Mouse (Mus musculus) mature B cell (primary cell): ENCODE measurements around the gene Dok5.

ENCODE experiments used
- in situ Hi-C: fragments of 300-500 bp; cut with MboI; formaldehyde crosslinking; loops from 2 replicates; pipeline ENCODE4 v1.14.3; 2019

Dok5 gene

DNA sequence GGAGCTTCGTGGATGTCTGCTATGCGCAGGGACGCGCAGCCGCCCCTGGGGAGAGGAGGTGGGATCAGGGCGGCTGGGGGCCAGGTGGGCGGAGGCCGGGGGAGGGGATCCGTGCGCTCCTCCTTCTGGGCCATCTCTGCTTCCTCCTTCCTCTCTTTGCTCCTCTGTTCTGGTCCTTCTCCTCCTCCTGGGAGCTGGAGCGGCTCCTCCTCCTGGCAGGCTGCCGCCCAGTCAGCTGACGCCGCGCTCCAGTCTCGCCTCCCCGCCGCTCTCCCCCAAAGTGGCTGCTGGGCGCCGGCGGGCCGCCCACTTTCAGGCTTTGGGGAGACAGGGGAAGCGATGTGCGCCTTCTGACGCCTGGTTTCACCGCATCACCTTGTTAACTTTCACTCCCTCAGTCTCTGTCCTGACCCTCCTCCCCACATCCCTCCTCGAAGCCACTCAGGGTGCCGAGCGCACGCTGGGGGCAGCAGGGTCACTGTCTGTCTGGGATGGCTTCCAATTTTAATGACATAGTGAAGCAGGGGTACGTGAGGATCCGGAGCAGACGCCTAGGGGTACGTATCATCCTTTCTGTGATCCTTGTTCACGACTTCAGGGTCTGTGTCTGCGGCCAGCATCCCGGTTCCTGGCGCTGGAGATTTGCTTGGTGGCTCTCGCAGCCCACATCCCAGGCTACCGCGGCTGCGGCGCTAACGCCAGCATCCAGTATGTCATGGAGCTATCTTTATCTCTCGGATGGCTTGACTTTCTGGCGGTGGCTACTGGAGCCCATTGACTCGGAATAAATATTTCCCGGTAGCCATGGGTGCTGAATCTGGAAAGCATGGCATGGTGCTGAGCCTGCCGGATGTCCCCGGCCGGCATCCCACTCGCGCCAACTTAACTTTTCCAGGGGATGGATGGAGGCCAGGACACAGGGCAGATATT is at the start of gene Dok5:
TSS of gene Dok5 (plus strand) at position 176 of the 930 bp plus-strand sequence.
- in situ Hi-C loops, result no loop called here

GRCm38 (mm10) chr2:170683385-170683784 is 48.2 kb upstream of the Dok5 start:
- in situ Hi-C loops, result no loop called here

DNA sequence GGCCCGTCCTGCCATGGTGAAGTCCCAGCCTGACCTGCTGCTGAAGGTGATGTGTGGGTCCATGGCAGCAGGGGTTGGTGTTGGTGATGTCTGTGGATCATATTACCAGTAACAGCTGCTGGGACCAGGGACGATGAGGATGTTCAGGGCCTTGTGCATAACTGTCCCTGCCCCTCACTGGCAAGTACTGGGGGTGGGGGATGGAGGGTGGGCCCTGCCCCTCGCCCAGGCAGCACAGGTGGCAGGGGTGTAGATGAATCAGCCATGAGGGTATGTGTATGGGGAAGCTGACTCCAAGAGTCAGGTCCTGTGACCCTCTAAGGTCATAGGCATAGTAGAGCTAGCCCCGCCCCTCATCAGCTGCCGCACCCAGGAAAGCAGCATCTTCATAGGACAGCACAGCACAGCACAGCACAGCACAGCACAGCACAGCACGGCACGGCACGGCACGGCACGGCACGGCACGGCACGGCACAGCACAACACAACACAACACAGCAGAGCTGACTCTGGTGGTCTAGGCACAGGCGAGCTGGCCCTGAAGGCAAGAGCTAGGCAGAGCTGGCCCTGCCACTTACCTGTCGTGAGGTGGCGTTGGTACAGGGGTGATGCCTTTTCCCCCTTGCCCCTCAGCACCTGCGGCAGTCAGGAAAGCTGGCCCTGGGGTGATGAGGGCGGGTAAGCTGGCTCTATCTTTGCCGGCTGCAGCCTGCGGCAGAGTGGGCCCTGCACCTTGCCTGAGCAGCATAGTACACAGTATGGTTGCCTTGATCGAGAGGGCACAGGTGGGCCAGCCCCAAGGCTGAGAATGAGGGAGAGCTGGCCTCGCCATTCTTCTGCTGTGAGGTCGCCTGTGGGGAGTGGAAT is 36.3 kb upstream of the Dok5 start:
- in situ Hi-C loops, result no loop called here

- in situ Hi-C loops, result no loop called here
Observed at GRCm38 (mm10) chr2:170695937-170696510, 35.6 kb upstream of the Dok5 start.

- in situ Hi-C loops, result no loop called here
Observed at GRCm38 (mm10) chr2:170700471-170700870, 31.1 kb upstream of the Dok5 start.

DNA sequence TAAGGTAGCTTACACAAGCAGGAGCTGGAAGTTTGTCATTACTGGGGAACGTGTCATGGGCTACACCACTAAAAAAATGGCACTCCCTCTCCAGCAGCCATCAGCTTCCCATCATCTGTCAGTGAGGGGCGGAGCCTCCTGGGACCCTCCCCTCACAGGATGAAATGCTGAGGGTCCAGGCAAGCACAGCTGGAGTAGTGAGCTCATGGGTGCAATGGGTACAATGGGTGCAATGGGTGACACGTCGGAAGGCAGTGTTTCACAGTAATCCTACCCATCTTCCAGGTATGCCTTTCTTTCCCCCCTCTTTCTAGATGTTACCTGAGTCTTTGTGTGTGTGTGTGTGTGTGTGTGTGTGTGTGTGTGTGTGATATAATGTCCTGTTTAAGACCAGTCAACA is 25.1 kb upstream of the Dok5 start:
- in situ Hi-C loops, result no loop called here

DNA sequence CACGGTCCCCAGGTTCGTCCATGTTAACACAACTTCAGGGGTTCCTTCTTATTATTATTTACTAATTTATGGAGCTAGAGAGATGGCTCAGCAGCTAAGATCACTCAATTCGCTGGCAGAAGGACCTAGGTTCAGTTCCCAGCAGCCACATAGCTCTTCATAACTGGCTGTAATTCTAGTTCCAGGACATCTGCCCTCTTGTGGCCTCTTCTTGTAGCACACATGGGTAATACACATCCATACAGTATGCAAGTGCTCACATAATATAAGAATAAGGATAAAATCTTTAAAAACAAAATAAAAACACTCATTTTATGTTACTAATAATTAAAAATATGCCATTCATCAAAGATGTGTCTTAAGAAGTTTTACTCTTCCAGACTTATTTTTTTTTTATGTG is 23.9 kb upstream of the Dok5 start:
- in situ Hi-C loops, result no loop called here

- in situ Hi-C loops, result no loop called here
Observed at GRCm38 (mm10) chr2:170708901-170709300, 22.7 kb upstream of the Dok5 start.

DNA sequence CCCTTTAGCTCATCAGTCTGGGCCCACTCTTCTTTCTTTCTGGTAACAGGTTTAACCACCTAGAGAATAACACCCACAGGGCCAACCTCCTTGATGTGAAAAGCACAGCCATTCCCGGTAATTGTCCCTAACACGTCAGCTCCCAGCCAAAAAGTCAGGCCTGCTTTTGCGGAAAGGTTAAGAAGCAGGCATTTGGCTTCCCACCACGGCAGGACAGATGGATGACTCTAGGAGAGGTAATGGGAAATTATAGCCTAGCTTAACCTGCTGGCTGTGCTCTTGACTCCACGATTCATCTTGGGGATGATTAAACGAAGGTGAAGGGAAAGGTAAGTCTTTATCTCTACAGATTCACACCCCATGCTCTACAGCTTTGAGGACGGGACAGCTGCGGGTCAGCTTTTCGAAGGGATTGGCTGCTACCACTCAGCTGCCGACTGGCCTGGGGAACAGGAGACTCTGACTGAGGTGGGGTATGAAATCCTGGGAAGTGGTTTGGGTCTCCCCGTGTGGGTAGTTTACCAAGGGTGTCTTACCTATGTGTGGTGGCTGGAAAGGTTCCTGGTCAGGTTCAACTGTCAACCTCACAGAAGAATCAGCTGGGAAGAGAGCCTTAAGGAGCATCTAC is 18.8 kb upstream of the Dok5 start:
- in situ Hi-C loops, result no loop called here

GRCm38 (mm10) chr2:170720386-170720785 is 11.2 kb upstream of the Dok5 start:
- in situ Hi-C loops, result no loop called here

GRCm38 (mm10) chr2:170724136-170724535 is 7.5 kb upstream of the Dok5 start:
- in situ Hi-C loops, result no loop called here

- in situ Hi-C loops, result no loop called here
Observed at GRCm38 (mm10) chr2:170724716-170725115, 6.9 kb upstream of the Dok5 start.

- in situ Hi-C loops, result no loop called here
Observed at GRCm38 (mm10) chr2:170725796-170726195, 5.8 kb upstream of the Dok5 start.

GRCm38 (mm10) chr2:170726996-170727710 is 4.5 kb upstream of the Dok5 start:
- in situ Hi-C loops, result no loop called here

DNA sequence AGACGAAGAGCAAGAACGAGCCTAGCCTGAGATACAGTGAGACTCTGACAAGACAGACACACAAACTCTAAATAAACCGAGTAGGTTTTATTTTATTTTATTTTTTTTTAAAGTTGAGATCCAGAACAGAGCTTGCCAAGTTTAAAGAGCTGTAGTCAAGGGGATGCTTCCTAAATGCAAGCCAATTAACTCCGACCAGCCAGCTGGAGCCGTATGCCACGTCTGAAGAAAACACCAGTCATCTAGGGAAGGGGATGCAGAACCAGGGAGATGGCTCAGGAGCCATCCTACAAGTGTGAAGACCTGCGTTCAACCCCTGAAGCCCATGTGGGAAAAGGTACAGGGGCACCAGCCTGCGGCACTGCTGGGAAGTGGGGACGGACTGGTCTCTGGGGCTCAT is 2.7 kb upstream of the Dok5 start:
- in situ Hi-C loops, result no loop called here

GRCm38 (mm10) chr2:170729661-170730060 is 1.9 kb upstream of the Dok5 start:
- in situ Hi-C loops, result no loop called here

GRCm38 (mm10) chr2:170730136-170730535 is 1.5 kb upstream of the Dok5 start:
- in situ Hi-C loops, result no loop called here

DNA sequence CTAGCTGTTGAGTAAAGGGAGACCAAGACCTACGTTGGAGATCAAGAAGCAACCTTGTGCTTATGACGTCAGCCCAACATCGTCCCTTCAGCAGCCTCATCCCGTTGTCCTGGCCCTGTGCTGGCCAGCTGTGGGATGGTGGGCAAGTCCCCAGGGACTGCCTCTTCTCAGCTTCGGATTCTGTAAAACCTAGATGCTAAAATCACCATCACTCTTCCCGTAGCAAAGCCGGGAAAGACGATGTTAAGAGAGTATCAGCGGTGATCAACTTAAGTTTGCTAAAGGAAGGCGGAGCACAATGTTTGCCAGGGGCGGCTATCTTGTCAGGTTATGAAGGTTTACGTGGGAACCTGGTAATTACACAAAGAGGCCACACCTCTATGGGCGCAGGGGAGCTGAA is 826 bp upstream of the Dok5 start:
- in situ Hi-C loops, result no loop called here

- in situ Hi-C loops, result no loop called here
Observed at GRCm38 (mm10) chr2:170731205-170731604, 402 bp upstream of the Dok5 start.

DNA sequence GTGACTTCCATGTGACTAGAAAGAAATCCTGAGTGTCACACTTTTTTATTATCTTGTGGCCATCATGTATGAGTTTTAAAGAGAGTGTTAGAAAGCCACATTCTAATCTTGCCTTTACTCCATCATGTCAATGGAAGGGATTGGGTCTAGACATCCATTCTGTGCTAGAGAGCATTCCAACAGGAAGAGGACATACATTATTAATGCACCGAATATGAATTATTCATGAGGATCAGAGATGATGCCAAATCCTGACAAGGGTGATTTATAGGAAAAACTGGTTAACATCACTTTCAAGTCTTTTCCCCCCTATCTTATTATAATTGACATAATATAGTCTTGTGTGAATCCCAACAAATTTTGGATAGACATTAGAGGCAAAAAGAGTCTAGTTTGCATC is 2.1 kb downstream of the Dok5 start:
- in situ Hi-C loops, result no loop called here

DNA sequence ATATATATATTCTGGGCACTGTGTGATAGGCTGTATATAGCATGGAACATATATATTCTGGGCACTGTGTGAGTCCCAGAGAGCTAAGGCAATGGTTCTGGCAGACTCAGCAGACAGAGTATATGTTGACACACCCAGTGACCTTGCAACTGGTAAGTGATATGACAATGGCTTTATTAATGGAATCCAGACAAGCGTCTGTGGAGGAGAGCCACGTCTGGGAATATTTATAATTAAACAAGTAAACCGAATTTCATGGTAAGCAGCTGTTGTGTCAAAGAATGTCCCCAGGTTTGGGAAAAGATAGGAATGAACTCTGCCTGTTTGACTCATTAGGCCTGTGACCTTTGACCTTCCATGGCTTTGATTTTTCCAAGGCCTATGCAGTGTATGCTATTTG is 2.8 kb downstream of the Dok5 start:
- in situ Hi-C loops, result no loop called here
